Mouse (Mus musculus) hindbrain, embryonic 14.5 days (tissue): Measurements from ENCODE around the gene Tspo2. TPM values are rescaled to one million over a fixed set of nuclear protein-coding genes. Genes with fewer than 3 reads are reported as not detected.

Experiments
- ATAC-seq: fragments of 200-750 bp; cut with Nextera tagmentation; 2 replicates; pipeline ENCODE4 v1.8.0; 2017; ENCODE audit warnings: moderate number of reproducible peaks, mild to moderate bottlenecking, moderate TSS enrichment, moderate library complexity; ENCODE audit not compliant: low FRiP score
- DNase-seq: peaks from one replicate; pipeline ENCODE4 v3.0.0-alpha.2; 2015; ENCODE audit warnings: low spot score
- H3K27ac ChIP-seq: fragments of 300-500 bp; sonication (generic); 2 replicates; pipeline ENCODE4 v1.5.1; 2014; ENCODE audit warnings: mild to moderate bottlenecking, moderate library complexity
- H3K27me3 ChIP-seq: fragments of 300-500 bp; sonication (generic); 2 replicates; pipeline ENCODE4 v1.6.1; 2014; ENCODE audit warnings: mild to moderate bottlenecking, low read length, mixed read lengths; ENCODE audit not compliant: control insufficient read depth, insufficient read depth
- H3K36me3 ChIP-seq: fragments of 300-500 bp; sonication (generic); replicated peaks from 2 replicates; pipeline ENCODE4 v1.6.1; 2014; ENCODE audit not compliant: control insufficient read depth, insufficient read depth
- H3K4me1 ChIP-seq: fragments of 300-500 bp; sonication (generic); replicated peaks from 2 replicates; pipeline ENCODE4 v1.6.1; 2014; ENCODE audit warnings: antibody characterized with exemption, low read length, mixed read lengths; ENCODE audit not compliant: control insufficient read depth, insufficient read depth
- H3K4me2 ChIP-seq: fragments of 300-500 bp; sonication (generic); replicated peaks from 2 replicates; pipeline ENCODE4 v1.6.1; 2014; ENCODE audit warnings: mild to moderate bottlenecking, moderate library complexity
- H3K4me3 ChIP-seq: fragments of 300-500 bp; sonication (generic); replicated peaks from 2 replicates; pipeline ENCODE4 v1.5.1; 2014; ENCODE audit warnings: mild to moderate bottlenecking, low read length
- H3K9ac ChIP-seq: fragments of 300-500 bp; sonication (generic); 2 replicates; pipeline ENCODE4 v1.6.1; 2014
- H3K9me3 ChIP-seq: fragments of 300-500 bp; sonication (generic); 2 replicates; pipeline ENCODE4 v1.6.1; 2016; ENCODE audit warnings: low read length; ENCODE audit not compliant: control insufficient read depth
- WGBS: fragments of 180-500 bp; shearing (Covaris S2); extraction: QIAGEN DNeasy Blood & Tissue Kit; methylation state at CpG from one replicate; pipeline ENCODE4 v1.1.7; 2014; 5-methylcytosine and 5-hydroxymethylcytosine counted together
- polyA plus RNA-seq: library from polyadenylated mRNA; unstranded; fragments of >200 nt; fragmentation: Nextera tagmentation; extraction: Ambion mirVana; gene quantifications from 2 replicates; pipeline ENCODE4 v1.2.1, GENCODE M21; 2014

Gene Tspo2
- polyA plus RNA-seq, 1 experiment from 2014 or later: 1.0 TPM

DNA sequence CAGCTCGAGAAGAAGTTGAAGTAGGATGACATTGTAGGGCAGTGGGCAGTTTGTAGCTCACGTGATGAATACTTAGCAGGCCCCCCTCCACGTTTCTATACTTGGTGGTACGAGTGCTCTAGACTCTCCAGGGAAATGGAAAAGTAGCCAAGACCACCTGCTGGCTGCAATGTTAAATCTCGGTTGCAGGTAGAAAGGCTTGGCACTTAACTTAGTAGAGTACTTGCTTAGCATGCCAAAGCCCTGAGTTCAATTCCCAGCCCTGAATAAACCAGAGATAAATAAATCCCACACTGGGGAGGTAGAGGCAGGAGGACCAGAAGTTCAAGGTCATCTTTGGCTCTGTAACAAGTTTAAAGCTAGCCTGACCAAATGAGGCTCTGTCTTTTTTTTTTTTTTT lies 16.8 kb downstream of the Tspo2 start:
- 83% methylated on average over 5 of the region's 5 CpGs for WGBS

DNA sequence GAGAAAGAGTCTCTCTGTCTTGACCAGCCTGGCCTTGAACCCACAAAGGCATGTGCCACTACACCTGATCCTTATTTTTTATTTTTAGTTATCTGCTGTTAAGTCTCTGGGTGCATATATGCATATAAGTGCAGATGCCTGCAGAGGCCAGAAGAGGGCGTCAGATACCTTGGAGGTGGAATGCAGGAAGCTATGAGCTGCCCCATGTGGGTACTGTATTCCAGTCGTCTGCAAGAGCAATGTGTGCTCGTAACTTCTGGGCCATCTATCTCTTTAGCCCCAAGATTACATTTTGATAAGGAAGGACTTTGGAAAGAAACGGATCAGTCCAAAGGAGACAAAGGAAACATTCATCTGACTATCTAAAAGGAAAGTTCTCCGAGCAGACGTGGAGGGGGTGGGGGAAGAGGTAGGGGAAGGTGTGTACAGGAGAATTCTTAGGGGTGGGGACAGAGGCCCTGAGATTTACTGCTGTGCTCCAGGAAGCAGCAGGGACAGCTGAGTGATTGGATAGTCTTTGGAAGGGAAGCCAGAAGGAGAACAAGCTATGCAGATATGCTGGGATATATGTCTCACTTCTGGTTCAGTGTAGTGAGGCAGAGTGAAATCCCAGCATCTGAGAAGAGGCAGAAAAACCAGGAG lies 17.5 kb downstream of the Tspo2 start:
- no peak overlapping the region for H3K9ac ChIP-seq
- no peak overlapping the region for H3K4me3 ChIP-seq
- no peak for DNase-seq
- no peaks in the 10 kb centered on the region for H3K27me3 ChIP-seq
- no peak for ATAC-seq
- 80% methylated on average over 6 of the region's 6 CpGs for WGBS
- no peak overlapping the region for H3K27ac ChIP-seq
- peaks cover 5% of the 10 kb centered on the region; the same call in 1 of the 2 replicates for H3K4me1 ChIP-seq
- H3K36me3 ChIP-seq: no peaks in the 10 kb centered on the region
- no peaks in the 10 kb centered on the region for H3K9me3 ChIP-seq
- H3K4me2 ChIP-seq: no peak overlapping the region

More for the DNA sequence above, 16.8 kb downstream of the Tspo2 start:
- DNase-seq (no peak), ATAC-seq (no peak)
- Histone ChIP-seq H3K9ac (no peak overlapping the region), H3K27me3 (no peaks in the 10 kb centered on the region), H3K4me2 (no peak overlapping the region), H3K9me3 (no peaks in the 10 kb centered on the region), H3K36me3 (no peaks in the 10 kb centered on the region), H3K4me1 (peaks cover 5% of the 10 kb centered on the region; the same call in 1 of the 2 replicates), H3K4me3 (no peak overlapping the region), H3K27ac (no peak overlapping the region)

DNA sequence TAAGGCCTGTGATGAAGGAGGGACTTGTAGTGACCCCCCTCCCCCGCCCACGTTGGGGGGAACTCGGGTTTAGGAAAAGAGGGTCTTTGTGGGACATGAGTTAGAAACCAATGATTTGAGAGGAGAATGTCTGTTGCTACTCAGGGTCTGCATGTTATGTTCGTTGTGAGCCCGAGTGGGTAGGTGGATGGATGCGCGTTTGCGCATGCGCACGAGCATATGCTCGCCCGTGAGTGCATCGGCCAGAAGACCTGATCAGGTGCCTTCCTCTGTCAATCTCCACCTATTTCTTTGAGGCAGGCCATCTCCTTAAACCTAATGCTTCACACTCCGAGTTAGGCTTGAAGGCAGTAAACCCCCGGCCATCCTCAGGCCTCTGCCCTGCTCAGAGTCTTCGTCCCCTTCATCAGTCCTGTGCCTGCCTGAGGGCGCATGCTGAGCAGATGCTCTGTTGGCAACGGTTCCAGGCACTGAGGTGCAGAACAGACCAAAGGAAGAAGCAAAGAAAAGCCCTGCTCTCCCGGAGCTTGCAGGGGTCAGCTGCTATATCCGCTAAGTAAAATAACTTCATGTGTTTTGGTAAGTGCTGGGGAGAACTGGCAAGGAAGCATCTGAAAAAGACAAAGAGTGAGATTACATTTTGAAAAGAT lies 18.2 kb downstream of the Tspo2 start:
- Histone ChIP-seq H3K4me2 (no peak overlapping the region), H3K27ac (no peak overlapping the region), H3K4me3 (no peak overlapping the region), H3K27me3 (no peaks in the 10 kb centered on the region), H3K9ac (no peak overlapping the region), H3K4me1 (peaks cover 5% of the 10 kb centered on the region; the same call in 1 of the 2 replicates), H3K36me3 (no peaks in the 10 kb centered on the region), H3K9me3 (no peaks in the 10 kb centered on the region)
- ATAC-seq: no peak
- WGBS: 81% methylated on average over 20 of the region's 20 CpGs
- no peak for DNase-seq

DNA sequence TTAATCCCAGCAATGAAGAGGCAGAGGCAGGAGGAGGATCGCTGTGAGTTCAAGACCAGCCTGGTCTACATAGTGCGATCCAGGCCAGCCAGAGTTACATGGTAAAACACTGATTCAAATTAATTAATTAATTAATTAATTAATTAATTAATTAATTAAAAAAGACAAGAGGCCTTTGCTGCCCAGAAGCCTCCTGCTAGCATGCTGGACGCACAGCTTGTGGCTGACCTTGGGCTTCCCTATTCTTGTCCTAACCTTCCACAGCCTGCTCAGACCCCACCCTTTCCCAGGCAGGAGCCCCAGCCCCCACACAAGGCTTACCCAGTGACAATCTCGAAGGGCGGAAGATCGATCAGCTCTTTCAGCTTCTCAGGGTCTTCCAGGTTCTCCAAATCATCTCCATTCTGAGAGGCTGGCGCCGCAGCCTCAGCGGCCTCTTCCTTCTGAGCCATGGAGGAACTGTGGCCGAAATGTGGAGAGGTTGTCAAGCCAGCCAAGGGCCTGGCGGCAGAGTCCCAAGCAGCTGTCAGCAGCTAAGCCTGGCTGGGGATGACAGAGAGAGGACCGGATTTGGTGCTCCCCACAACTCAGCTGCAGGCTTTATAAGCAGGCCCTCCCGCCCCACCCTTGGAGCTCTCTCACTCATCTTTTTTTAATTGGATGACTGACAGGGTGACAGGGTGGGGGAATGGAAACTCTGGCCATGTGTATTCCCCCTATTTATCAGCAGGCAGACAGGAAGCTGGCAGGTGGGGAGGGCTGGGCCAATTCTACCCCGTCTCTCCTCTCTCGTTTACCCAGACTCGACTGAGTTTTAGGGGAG lies 19.0 kb downstream of the Tspo2 start, which contains the start of gene Apobec2:
Apobec2 (minus strand) TSS at position 773 of the 823 bp plus-strand sequence.
- 64% methylated on average over 16 of the region's 16 CpGs for WGBS
- Histone ChIP-seq H3K27me3 (no peaks in the 10 kb centered on the region), H3K36me3 (no peaks in the 10 kb centered on the region), H3K4me2 (no peak within 1 kb of the TSS), H3K9me3 (no peaks in the 10 kb centered on the region), H3K4me3 (no peak within 1 kb of the TSS), H3K27ac (no peak within 1 kb of the TSS), H3K9ac (no peak within 1 kb of the TSS), H3K4me1 (peaks cover 5% of the 10 kb centered on the region; the same call in 1 of the 2 replicates)
- DNase-seq (no peak), ATAC-seq (no peak)

DNA sequence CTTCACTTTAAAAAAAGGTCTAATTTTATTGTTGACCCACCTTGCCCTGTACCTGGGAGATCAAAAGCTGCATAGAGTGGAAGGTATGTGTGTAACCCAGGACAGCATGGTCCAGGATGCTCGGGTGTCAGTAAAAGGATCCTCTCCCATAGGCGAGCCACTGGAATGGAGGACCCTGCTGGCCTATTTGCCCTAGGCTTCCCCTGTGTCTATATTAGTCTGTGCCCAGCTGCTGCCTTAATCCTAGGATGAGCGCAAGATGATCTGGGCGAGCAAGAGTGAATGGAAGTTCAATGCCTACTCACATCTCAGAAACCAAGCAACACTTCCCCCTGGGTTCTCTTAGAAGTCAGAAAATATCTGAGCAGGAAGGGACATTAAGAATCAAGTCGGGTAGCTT lies 20.3 kb downstream of the Tspo2 start:
- no peak for DNase-seq
- Histone ChIP-seq H3K4me1 (peaks cover 5% of the 10 kb centered on the region), H3K27me3 (no peaks in the 10 kb centered on the region), H3K27ac (no peak overlapping the region), H3K9me3 (no peaks in the 10 kb centered on the region), H3K4me3 (no peak overlapping the region), H3K36me3 (no peaks in the 10 kb centered on the region), H3K4me2 (no peak overlapping the region), H3K9ac (no peak overlapping the region)
- ATAC-seq: no peak
- 73% methylated on average over 5 of the region's 5 CpGs for WGBS

DNA sequence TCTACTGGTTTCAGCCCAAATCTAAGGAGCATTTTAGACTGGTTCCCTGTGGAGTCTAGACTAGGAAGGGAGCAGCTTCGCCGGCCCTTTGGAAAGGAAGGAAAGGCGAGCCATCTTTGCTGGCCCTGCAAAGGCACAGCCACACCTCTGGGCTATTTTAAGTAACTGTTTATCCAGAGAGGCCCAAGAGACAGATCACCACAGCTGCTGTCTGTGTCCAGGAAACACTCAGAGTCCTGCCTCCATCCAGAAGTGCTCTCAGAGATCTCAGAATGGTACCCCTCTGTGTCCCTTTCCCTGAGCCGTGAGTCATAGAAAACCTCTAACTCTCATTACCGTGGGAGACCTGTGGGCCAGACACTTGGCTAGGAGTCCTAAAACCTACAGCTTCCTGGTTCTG lies 20.9 kb downstream of the Tspo2 start:
- no peak for DNase-seq
- no peak for ATAC-seq
- WGBS: 75% methylated on average over 5 of the region's 5 CpGs
- Histone ChIP-seq H3K4me3 (no peak overlapping the region), H3K27me3 (no peaks in the 10 kb centered on the region), H3K36me3 (no peaks in the 10 kb centered on the region), H3K9ac (no peak overlapping the region), H3K9me3 (no peaks in the 10 kb centered on the region), H3K4me1 (peaks cover 5% of the 10 kb centered on the region), H3K4me2 (no peak overlapping the region), H3K27ac (no peak overlapping the region)

DNA sequence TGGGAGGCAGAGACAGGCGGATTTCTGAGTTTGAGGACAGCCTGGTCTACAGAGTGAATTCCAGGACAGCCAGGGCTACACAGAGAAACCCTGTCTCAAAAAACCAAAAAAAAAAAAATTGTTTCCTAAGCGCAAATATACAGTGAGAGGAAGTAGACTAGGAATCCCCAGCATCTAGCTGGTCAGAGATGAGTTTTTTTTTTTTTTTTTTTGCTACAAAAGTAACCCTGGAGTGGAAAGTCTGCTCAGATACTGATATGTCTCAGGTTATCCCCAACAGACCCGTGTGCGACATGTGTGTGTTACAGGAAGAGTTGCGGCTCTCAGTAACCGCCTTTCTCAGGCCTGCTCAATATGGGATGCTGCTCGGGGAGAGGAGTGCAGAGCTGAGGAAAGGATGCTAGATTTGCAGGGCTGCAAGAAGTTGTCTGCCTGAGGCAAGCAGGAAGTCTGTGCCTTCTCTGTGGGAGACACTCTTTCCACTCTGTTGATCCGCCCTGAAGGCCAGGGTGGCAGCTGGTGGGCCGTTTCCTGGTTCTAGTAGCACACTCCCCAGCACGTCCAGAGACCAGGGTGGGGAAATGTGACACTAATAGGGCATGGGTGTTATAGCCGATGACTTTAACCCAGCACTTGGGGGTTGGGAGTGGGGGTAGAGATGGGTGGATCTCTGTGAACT lies 23.3 kb downstream of the Tspo2 start:
- Histone ChIP-seq H3K36me3 (no peaks in the 10 kb centered on the region), H3K9ac (no peak overlapping the region)
- WGBS: 70% methylated on average over 11 of the region's 11 CpGs

DNA sequence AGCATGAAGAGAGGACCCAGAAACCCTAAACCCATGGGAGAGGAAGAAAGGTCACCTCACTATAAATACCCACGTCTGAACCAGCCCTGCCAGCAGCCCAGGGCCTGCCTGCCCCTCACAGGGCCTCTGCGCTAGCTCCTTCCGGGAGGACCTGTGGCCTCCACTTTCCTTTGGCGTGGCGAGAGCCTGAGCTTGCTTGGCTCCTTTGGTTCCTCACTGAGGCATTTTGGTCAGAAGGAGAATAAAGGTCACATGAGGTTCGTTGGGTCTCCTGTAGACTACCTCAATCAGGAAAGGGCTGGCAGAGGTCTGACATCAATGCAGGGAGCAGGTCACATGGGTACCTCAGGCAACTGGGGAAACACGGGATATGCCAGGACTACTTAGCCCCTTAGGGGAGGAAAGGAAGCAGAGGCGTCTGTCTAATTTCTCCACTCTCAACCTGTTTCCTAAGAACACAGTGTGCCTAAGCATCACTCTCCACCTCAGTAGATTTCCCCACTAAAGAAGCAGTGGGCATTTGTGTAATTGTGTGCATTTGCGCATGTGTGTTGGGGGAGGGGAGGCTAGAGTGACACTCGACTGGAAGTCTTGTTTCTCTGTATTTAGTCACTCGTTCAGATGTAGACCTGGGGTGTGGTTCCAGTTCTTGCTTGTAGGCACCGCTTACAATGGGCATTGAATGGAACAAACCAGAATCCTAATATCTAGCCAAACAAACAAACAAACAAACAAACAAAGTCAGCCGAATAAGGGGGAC lies 24.2 kb downstream of the Tspo2 start:
- DNase-seq: no peak
- Histone ChIP-seq H3K4me3 (no peak overlapping the region), H3K9ac (no peak overlapping the region), H3K27ac (no peak overlapping the region), H3K36me3 (no peaks in the 10 kb centered on the region), H3K4me1 (no peaks in the 10 kb centered on the region; the same call in 1 of the 2 replicates), H3K9me3 (no peaks in the 10 kb centered on the region), H3K4me2 (no peak overlapping the region), H3K27me3 (no peaks in the 10 kb centered on the region)
- ATAC-seq: no peak
- 74% methylated on average over 13 of the region's 13 CpGs for WGBS

More for the DNA sequence above, 23.3 kb downstream of the Tspo2 start:
- no peaks in the 10 kb centered on the region for H3K27me3 ChIP-seq
- peaks cover 5% of the 10 kb centered on the region for H3K4me1 ChIP-seq
- H3K9me3 ChIP-seq: no peaks in the 10 kb centered on the region
- DNase-seq: no peak
- H3K27ac ChIP-seq: no peak overlapping the region
- ATAC-seq: no peak
- no peak overlapping the region for H3K4me2 ChIP-seq
- H3K4me3 ChIP-seq: no peak overlapping the region
